Mouse (Mus musculus): ENCODE results near the gene Aprt.

GRCm38 (mm10) chr8:122561199-122561598 lies 15.5 kb downstream of the Aprt start:
- TF ChIP-seq GATA1 (IDR thresholded peaks at IDR 0.05; ENCODE audit: borderline replicate concordance, low read length) (no peak), FLI1 (IDR thresholded peaks at IDR 0.05; ENCODE audit: low read length) (no peak)

Measured in megakaryocyte, embryonic 14.5 days (primary cell).